Mouse (Mus musculus) ovary, postnatal 14 days (tissue): ENCODE measurements around the gene 9530077C05Rik.
"Not testable (repeated sequence)": the region's sequence is repeated elsewhere in the genome, so short reads cannot be mapped to it uniquely, and the experiment has no call there.

Source experiments
- DNase-seq: peaks from one replicate; pipeline ENCODE4 v3.0.0; 2022; ENCODE audit warnings: low spot score

Gene 9530077C05Rik

GRCm38 (mm10) chr9:22411002-22411857 lies at the start of gene 9530077C05Rik:
Gene 9530077C05Rik (plus strand): TSS chr9:22411513.
- peak; percentile 90 for DNase-seq

GRCm38 (mm10) chr9:22366221-22366620 lies 45.1 kb upstream of the 9530077C05Rik start:
- no peak for DNase-seq

GRCm38 (mm10) chr9:22366621-22367020 lies 44.7 kb upstream of the 9530077C05Rik start:
- DNase-seq, result no peak

GRCm38 (mm10) chr9:22368030-22368429 lies 43.3 kb upstream of the 9530077C05Rik start:
- DNase-seq, result no peak

GRCm38 (mm10) chr9:22372760-22373159 lies 38.6 kb upstream of the 9530077C05Rik start:
- DNase-seq, result no peak

GRCm38 (mm10) chr9:22376086-22376485 lies 35.2 kb upstream of the 9530077C05Rik start:
- no peak for DNase-seq

- DNase-seq, result no peak
These were observed 25.4 kb upstream of the 9530077C05Rik start for GRCm38 (mm10) chr9:22385890-22386289.

GRCm38 (mm10) chr9:22387901-22388300 lies 23.4 kb upstream of the 9530077C05Rik start:
- DNase-seq, result no peak

- no peak for DNase-seq
These were observed 22.8 kb upstream of the 9530077C05Rik start for GRCm38 (mm10) chr9:22388401-22388980.

GRCm38 (mm10) chr9:22389021-22389476 lies 22.3 kb upstream of the 9530077C05Rik start, which contains the start of gene Anln:
Gene Anln (minus strand): TSS chr9:22389188.
- peak; percentile 91 for DNase-seq

GRCm38 (mm10) chr9:22389736-22390245 lies 21.5 kb upstream of the 9530077C05Rik start:
- no peak for DNase-seq

GRCm38 (mm10) chr9:22390390-22390789 lies 20.9 kb upstream of the 9530077C05Rik start:
- DNase-seq, result no peak

- no peak for DNase-seq
These were observed 16.6 kb upstream of the 9530077C05Rik start for GRCm38 (mm10) chr9:22394725-22395124.

GRCm38 (mm10) chr9:22399021-22399420 lies 12.3 kb upstream of the 9530077C05Rik start:
- DNase-seq, result no peak

- DNase-seq, result no peak
These were observed 9.3 kb upstream of the 9530077C05Rik start for GRCm38 (mm10) chr9:22402001-22402400.

GRCm38 (mm10) chr9:22402976-22403375 lies 8.3 kb upstream of the 9530077C05Rik start:
- no peak for DNase-seq

- not testable (repeated sequence) for DNase-seq
These were observed 7.8 kb upstream of the 9530077C05Rik start for GRCm38 (mm10) chr9:22403501-22403900.

- no peak for DNase-seq
These were observed 5.9 kb upstream of the 9530077C05Rik start for GRCm38 (mm10) chr9:22405414-22405813.

- DNase-seq, result not testable (repeated sequence)
These were observed 3.7 kb upstream of the 9530077C05Rik start for GRCm38 (mm10) chr9:22407633-22408032.

- DNase-seq, result not testable (repeated sequence)
These were observed 3.0 kb upstream of the 9530077C05Rik start for GRCm38 (mm10) chr9:22408344-22408743.

- no peak for DNase-seq
These were observed 1.8 kb upstream of the 9530077C05Rik start for GRCm38 (mm10) chr9:22409501-22409900.

GRCm38 (mm10) chr9:22416187-22416586 lies 4.9 kb downstream of the 9530077C05Rik start:
- no peak for DNase-seq

- DNase-seq, result no peak
These were observed 6.2 kb downstream of the 9530077C05Rik start for GRCm38 (mm10) chr9:22417547-22417946.
